Mouse (Mus musculus): ENCODE data around the gene Anxa4.

Gene Anxa4

GRCm38 (mm10) chr6:86750961-86751360 lies 42.4 kb downstream of the Anxa4 start:
- DNase-seq, result peak in 1 of 2 experiments; percentile 15

GRCm38 (mm10) chr6:86749817-86750216 lies 43.6 kb downstream of the Anxa4 start:
- no peak for DNase-seq

- DNase-seq, result peak; percentile 59 to 60
These were observed 46.2 kb downstream of the Anxa4 start for GRCm38 (mm10) chr6:86747171-86747570.

GRCm38 (mm10) chr6:86740652-86741051 lies 52.7 kb downstream of the Anxa4 start:
- no peak for DNase-seq

- no peak for DNase-seq
These were observed 56.6 kb downstream of the Anxa4 start for GRCm38 (mm10) chr6:86736830-86737229.

GRCm38 (mm10) chr6:86736313-86736712 lies 57.1 kb downstream of the Anxa4 start:
- DNase-seq, result no peak

- peak; percentile 94 to 96 for DNase-seq
These were observed 60.1 kb downstream of the Anxa4 start, which contains the start of gene Gmcl1 for GRCm38 (mm10) chr6:86733183-86733876. Gene Gmcl1 (minus strand): TSS chr6:86733383.

- no peak for DNase-seq
These were observed 60.9 kb downstream of the Anxa4 start for GRCm38 (mm10) chr6:86732276-86733173.

GRCm38 (mm10) chr6:86728711-86729110 lies 64.7 kb downstream of the Anxa4 start:
- DNase-seq, result no peak

GRCm38 (mm10) chr6:86721977-86722376 lies 71.4 kb downstream of the Anxa4 start:
- no peak for DNase-seq

GRCm38 (mm10) chr6:86708072-86708774 lies 85.2 kb downstream of the Anxa4 start:
- DNase-seq, result no peak

- no peak for DNase-seq
These were observed 90.8 kb downstream of the Anxa4 start for GRCm38 (mm10) chr6:86702577-86702976.

- DNase-seq, result no peak
These were observed 95.5 kb downstream of the Anxa4 start for GRCm38 (mm10) chr6:86697903-86698302.

- DNase-seq, result no peak
These were observed 97.2 kb downstream of the Anxa4 start for GRCm38 (mm10) chr6:86696213-86696612.

- peak; percentile 68 to 72 for DNase-seq
These were observed 98.9 kb downstream of the Anxa4 start for GRCm38 (mm10) chr6:86694465-86694864.

- no peak for DNase-seq
These were observed 103.7 kb downstream of the Anxa4 start for GRCm38 (mm10) chr6:86689671-86690070.

- no peak for DNase-seq
These were observed 106.4 kb downstream of the Anxa4 start for GRCm38 (mm10) chr6:86686971-86687370.

Measured in kidney, postnatal 4 days (tissue).